Mouse (Mus musculus) C2C12 (cell line): ENCODE data around the gene Sim2.
A peak's percentile ranks its signal among the peaks of the same experiment; 100 is the strongest.

Experiments
- CEBPB ChIP-seq: IDR thresholded peaks from one replicate; pipeline ENCODE4 v1.6.1; 2011; ENCODE audit warnings: low read depth, mild to moderate bottlenecking, control low read depth, moderate library complexity
- CTCF ChIP-seq: IDR thresholded peaks from one replicate; pipeline ENCODE4 v1.5.1; 2011; ENCODE audit not compliant: control insufficient read depth, insufficient read depth, insufficient read length
- MAX ChIP-seq: IDR thresholded peaks from one replicate; pipeline ENCODE4 v1.6.1; 2011; ENCODE audit warnings: mild to moderate bottlenecking, control low read depth
- MYOD1 ChIP-seq: IDR thresholded peaks from one replicate; pipeline ENCODE4 v1.6.1; 2011; ENCODE audit warnings: low read depth; ENCODE audit not compliant: control insufficient read depth, insufficient read length
- MYOG ChIP-seq: IDR thresholded peaks from one replicate; pipeline ENCODE4 v1.6.1; 2011; ENCODE audit not compliant: control insufficient read depth, insufficient read length; ENCODE audit errors: extremely low read depth
- USF1 ChIP-seq: IDR thresholded peaks from one replicate; pipeline ENCODE4 v1.6.1; 2011; ENCODE audit warnings: low read depth, mild to moderate bottlenecking, control low read depth, moderate library complexity

DNA sequence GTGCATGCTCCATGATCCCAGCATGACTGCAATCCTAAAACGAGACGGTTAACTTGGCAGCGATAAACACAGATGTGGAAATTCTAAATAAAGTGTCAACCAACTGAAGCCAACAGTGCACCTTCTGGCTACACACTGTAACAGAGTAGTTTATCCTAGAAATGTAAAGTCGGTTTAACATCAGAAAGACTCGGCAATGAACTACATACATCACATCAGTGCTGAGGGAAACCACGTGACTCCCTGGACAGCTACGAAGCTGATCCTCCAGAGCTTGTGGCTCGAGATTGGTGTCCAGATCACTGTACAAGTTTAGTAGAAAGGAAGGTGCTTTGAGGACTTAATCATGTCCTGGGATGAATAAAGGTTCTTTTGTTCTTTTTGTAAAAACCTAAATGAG lies 73.1 kb downstream of the Sim2 start:
- TF ChIP-seq CTCF (no peak), MAX (no peak), MYOD1 (no peak), CEBPB (no peak), USF1 (peak; percentile 16), MYOG (no peak)
